Mouse (Mus musculus) ES-E14 (cell line): Measurements from ENCODE around the gene Crlf1. TPM values are rescaled to one million over a fixed set of nuclear protein-coding genes. Genes with fewer than 3 reads are reported as not detected.

Experiments used
- DNase-seq: peaks from one replicate; pipeline ENCODE4 v3.0.0-alpha.2; 2013; ENCODE audit warnings: low read depth, low spot score
- H3K27ac ChIP-seq: 2 replicates; pipeline ENCODE4 v1.5.1; 2012; ENCODE audit warnings: low read depth, mild to moderate bottlenecking, low read length, moderate library complexity, mixed read lengths; ENCODE audit not compliant: poor library complexity, insufficient read depth, severe bottlenecking
- H3K36me3 ChIP-seq: 2 replicates; pipeline ENCODE4 v1.6.1; 2012; ENCODE audit warnings: mild to moderate bottlenecking, low read length, moderate library complexity, mixed read lengths; ENCODE audit not compliant: control insufficient read depth, poor library complexity, insufficient read depth, severe bottlenecking
- H3K4me1 ChIP-seq, 2 experiments: fragments of 150-350 bp in 1 of 2; sonication (generic) in 1 of 2; 2 replicates each; pipeline ENCODE4 v1.6.1; 2012; ENCODE audit warnings: low read length in 2 of 2, mild to moderate bottlenecking in 1 of 2, mixed read lengths in 1 of 2; ENCODE audit not compliant: control insufficient read depth in 2 of 2, insufficient read depth in 2 of 2, poor library complexity in 1 of 2
- H3K4me3 ChIP-seq, 2 experiments: fragments of 150-350 bp in 1 of 2; sonication (generic) in 1 of 2; 2 replicates each; pipeline ENCODE4 v1.5.1; 2012; ENCODE audit warnings: low read length in 2 of 2, low read depth in 1 of 2, mild to moderate bottlenecking in 1 of 2, mixed read lengths in 1 of 2; ENCODE audit not compliant: insufficient read depth in 1 of 2, poor library complexity in 1 of 2, severe bottlenecking in 1 of 2
- H3K9ac ChIP-seq: 2 replicates; pipeline ENCODE4 v1.6.1; 2012; ENCODE audit warnings: low read depth, mild to moderate bottlenecking, low read length, mixed read lengths; ENCODE audit not compliant: poor library complexity, insufficient read depth, severe bottlenecking
- H3K9me3 ChIP-seq: fragments of 150-350 bp; sonication (generic); 2 replicates; pipeline ENCODE4 v1.6.1; 2012; ENCODE audit warnings: low read depth, mild to moderate bottlenecking, low read length; ENCODE audit not compliant: control insufficient read depth, insufficient read depth
- CHD2 ChIP-seq: IDR thresholded peaks from 2 replicates; pipeline ENCODE4 v1.6.1; 2014; ENCODE audit warnings: mild to moderate bottlenecking, low read depth, low read length, inconsistent platforms
- HCFC1 ChIP-seq: IDR thresholded peaks from 2 replicates; pipeline ENCODE4 v1.6.1; 2012; ENCODE audit warnings: low read length, inconsistent platforms, borderline replicate concordance; ENCODE audit not compliant: insufficient read depth
- MAFK ChIP-seq: IDR thresholded peaks from 2 replicates; pipeline ENCODE4 v1.6.1; 2014; ENCODE audit warnings: mild to moderate bottlenecking, low read depth, low read length, inconsistent platforms; ENCODE audit not compliant: insufficient read depth
- ZC3H11A ChIP-seq: IDR thresholded peaks from 2 replicates; pipeline ENCODE4 v1.6.1; 2012; ENCODE audit warnings: low read depth, mild to moderate bottlenecking, inconsistent platforms, low read length, borderline replicate concordance
- ZNF384 ChIP-seq: IDR thresholded peaks from 2 replicates; pipeline ENCODE4 v1.6.1; 2012; ENCODE audit warnings: low read depth, low read length, inconsistent platforms
- in situ Hi-C, 2 experiments: fragments of 600-800 bp; cut with MboI; formaldehyde crosslinking; loops; one replicate each; pipeline ENCODE4 v1.15.1; 2025; ENCODE audit warnings: low sequenced_read_pairs in 2 of 2, inconsistent platforms in 1 of 2; ENCODE audit not compliant: unreplicated experiment in 2 of 2
- total RNA-seq: library from RNA; depleted of rRNA; stranded (reverse); fragments of 300-350 nt; gene quantifications from 2 replicates; pipeline ENCODE4 v1.2.3, GENCODE M21; 2012

Gene Crlf1
- total RNA-seq, 1 experiment = 29.3 TPM

DNA sequence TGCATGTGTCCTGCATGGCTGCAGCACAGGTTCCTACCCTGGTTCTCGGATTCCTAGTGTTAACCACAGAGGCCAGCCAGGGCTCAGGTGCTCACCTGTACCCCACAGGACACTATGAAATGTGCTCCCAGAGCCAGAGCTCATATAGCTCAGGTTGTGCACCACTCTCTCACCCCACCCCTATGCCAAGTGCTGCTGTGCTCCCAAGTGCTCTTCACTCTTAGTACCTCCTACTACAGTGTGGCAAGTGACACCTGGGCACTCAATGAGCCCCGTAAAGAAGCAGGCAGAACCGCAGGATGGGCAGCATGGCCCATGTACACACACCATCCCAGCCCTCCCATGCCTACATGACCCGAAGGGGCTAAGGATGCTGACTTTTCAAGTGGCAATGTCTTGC lies 24.2 kb upstream of the Crlf1 start:
- Histone ChIP-seq H3K4me1 (peaks cover 3 to 12% of the 10 kb centered on the region in 2 experiments; a peak in 2 of 4 replicates), H3K36me3 (no peaks in the 10 kb centered on the region; the same call in 1 of the 2 replicates), H3K27ac (no peak overlapping the region), H3K4me3 (no peak overlapping the region), H3K9ac (no peak overlapping the region), H3K9me3 (no peaks in the 10 kb centered on the region)
- in situ Hi-C loops = no loop called here
- no peak for DNase-seq
- TF ChIP-seq ZNF384 (no peak), ZC3H11A (no peak), HCFC1 (no peak), MAFK (no peak), CHD2 (no peak)

DNA sequence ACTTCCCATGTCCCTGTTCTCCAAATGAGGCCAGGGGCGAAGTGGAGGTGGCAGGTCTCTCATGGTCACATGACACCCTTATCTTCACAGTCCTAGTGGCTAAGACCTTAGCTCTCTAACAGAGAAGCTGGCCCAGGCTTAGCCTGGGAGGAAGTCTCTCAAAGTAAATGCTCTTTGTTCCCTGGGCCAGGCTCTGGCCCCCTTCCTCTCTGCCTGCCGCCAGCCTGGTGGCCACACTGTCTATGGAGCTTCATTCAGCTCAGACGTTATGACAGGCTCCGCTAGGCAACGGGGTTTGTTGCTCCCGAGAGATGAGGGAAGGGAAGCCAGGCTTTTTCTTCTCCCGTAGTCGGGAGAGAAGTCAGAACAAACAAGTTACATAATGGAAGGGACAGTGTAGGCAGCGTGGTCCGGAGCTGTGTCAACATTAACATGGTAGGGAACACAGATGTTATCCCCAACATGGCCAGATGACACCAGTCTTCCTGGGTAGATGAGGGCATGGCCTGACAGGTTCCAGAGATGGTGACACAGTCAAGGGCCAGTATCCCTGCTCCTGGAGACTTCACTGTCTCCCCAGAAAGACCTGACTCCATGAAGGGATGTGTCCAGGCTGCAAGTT lies 23.6 kb upstream of the Crlf1 start:
- Histone ChIP-seq H3K36me3 (no peaks in the 10 kb centered on the region; the same call in 1 of the 2 replicates), H3K9ac (no peak overlapping the region), H3K4me1 (peaks cover 3 to 12% of the 10 kb centered on the region in 2 experiments; a peak in 2 of 4 replicates), H3K9me3 (no peaks in the 10 kb centered on the region), H3K27ac (no peak overlapping the region), H3K4me3 (no peak overlapping the region)
- in situ Hi-C loops = no loop called here
- TF ChIP-seq ZC3H11A (no peak), ZNF384 (no peak), MAFK (no peak), HCFC1 (no peak), CHD2 (no peak)
- DNase-seq = no peak

DNA sequence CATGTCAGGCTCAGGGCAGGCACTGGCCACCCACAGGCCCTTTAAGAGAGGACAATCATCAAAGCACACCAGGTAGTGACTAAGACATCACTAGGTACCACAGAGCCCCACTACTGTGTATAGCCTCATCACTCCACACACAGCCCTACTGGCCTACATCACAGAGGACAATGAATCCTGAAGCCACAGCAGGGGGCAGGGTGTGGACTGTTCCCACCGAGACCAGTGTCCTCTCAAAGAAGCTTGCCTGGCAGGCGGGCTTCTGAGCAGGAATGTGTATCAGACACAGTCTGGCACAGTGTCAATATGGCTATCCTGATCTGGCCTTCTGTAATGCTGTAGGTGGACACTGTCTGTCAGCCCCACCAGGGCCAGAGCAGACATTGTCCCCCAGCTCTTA lies 23.0 kb upstream of the Crlf1 start:
- H3K27ac ChIP-seq = no peak overlapping the region
- H3K9me3 ChIP-seq = no peaks in the 10 kb centered on the region
- no peak for DNase-seq
- H3K4me3 ChIP-seq = no peak overlapping the region
- no peak overlapping the region for H3K9ac ChIP-seq
- H3K4me1 ChIP-seq = peaks cover 3 to 12% of the 10 kb centered on the region in 2 experiments; a peak in 2 of 4 replicates
- TF ChIP-seq MAFK = no peak
- H3K36me3 ChIP-seq = no peaks in the 10 kb centered on the region; the same call in 1 of the 2 replicates
- in situ Hi-C loops = no loop called here

DNA sequence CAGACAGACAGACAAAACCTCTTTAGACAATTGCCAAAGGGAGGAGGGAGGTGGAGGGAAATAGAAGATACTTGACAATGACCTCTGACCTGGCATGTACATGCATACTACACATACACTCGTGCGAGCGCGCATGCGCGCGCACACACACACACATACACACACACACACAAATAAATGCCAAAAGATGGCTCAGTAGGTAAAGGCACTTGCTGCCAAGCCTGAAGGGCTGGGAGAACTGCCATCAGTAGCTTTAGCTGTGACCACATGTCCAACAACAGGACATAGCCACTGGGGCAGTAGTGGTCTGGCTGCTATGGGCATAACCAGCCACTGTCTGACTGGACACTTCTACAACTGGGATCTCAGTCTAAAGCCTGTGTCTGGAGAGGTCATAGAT lies 21.1 kb upstream of the Crlf1 start:
- Histone ChIP-seq H3K36me3 (peaks cover 3% of the 10 kb centered on the region; the same call in 1 of the 2 replicates), H3K9ac (no peak overlapping the region), H3K4me1 (peaks cover 1 to 12% of the 10 kb centered on the region in 2 experiments; a peak in 2 of 4 replicates), H3K9me3 (no peaks in the 10 kb centered on the region), H3K27ac (no peak overlapping the region), H3K4me3 (no peak overlapping the region)
- TF ChIP-seq ZNF384 (no peak), MAFK (no peak), HCFC1 (no peak), CHD2 (no peak), ZC3H11A (no peak)
- in situ Hi-C loops = no loop called here
- no peak for DNase-seq
